Mouse (Mus musculus): ENCODE data around the gene Srsf5.

Srsf5 gene

GRCm38 (mm10) chr12:80997652-80998051 lies 52.3 kb downstream of the Srsf5 start:
- no peak for DNase-seq (ENCODE audit: low spot score in 2 of 2)

DNA sequence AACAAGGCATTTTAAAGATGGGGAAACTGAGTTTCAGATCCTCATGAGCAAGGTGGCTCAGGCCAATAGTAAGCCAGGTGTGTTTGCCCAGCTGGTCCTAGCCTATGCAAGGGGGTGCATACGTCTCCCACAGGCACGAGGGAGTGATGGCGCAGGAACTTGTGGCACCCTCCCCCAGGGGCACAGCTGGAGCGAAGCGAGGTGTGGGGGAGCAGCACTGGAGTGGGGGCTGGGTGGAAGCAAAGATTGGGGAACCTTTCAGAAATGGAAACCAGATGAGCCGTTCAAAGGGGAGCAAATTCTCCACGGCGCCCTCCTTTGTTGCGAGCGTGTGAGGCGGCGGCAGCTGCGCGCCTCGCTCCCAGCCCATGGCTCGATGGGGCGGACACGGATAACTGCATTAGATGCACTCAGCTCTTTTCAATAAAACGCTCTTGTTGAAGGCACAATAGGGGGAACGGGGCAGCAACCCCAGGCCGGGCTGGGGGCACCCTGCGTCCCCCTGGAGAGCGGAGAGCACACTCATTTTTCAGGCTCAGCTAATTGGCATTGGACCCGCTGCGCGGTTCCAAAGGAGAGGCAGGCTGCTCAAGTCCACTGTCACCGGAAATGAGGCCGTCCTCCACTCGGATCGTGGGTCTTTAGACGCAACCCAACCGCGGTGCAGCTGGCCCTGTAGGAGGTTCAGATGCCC lies 53.4 kb downstream of the Srsf5 start:
- DNase-seq (ENCODE audit: low spot score in 2 of 2), result peak in 1 of 2 experiments; percentile 27

Measured in right cerebral cortex, postnatal 10 days (tissue).